In genomic region chr8:71586891-71587290, GRCm38 (mm10) we compare ENCODE assay signal across 8 mouse cellular contexts. TPM values are rescaled to one million over a fixed set of nuclear protein-coding genes. Genes with fewer than 3 reads are reported as not detected.
DNase-seq lines count a peak whose midpoint lies in the region.
"Had no signal": no experiment of that assay in that cellular context is flagged by ENCODE, and none has a peak within 500 bp of the region (broad histone marks: within the 10 kb centered on the region; RNA-seq: fewer than 3 reads in every experiment).

No protein-coding gene starts in this region.

- DNase-seq in kidney, adult 9 months, result peak; percentile 72
- no peak for DNase-seq in kidney, adult 11 months
- DNase-seq in urinary bladder, postnatal 25 days (ENCODE audit: low spot score), result peak; percentile 34
- DNase-seq in urinary bladder, postnatal 4 days (ENCODE audit: low spot score in 2 of 2), result no peak
- peak; percentile 29 for DNase-seq in embryo, embryonic 9.5 days (ENCODE audit: extremely low spot score)
- DNase-seq in lung, postnatal 36 days, result peak; percentile 70
- DNase-seq in layer of hippocampus, postnatal 36 days, result no peak

RNA-seq across cellular contexts. Expression of gene Pgls, which starts 5.1 kb away (rescaled TPM):
- total RNA-seq in layer of hippocampus, postnatal 36 days (2021), result 10 to 100 TPM; 31.0 to 35.8 TPM

RNA-seq across cellular contexts. Expression of gene Fam129c, which starts 10.6 kb away (rescaled TPM):
- total RNA-seq in layer of hippocampus, postnatal 36 days (2021), result 1 to 10 TPM; 3.7 to 4.5 TPM

RNA-seq across cellular contexts. Expression of gene Slc27a1, which starts 18.2 kb away (rescaled TPM):
- 100 to 1,000 TPM; 109 to 123 TPM for total RNA-seq in layer of hippocampus, postnatal 36 days (2021)

RNA-seq across cellular contexts. Expression of gene Nxnl1, which starts 20.5 kb away (rescaled TPM):
- total RNA-seq in layer of hippocampus, postnatal 36 days (2021), result not detected
- total RNA-seq: layer of hippocampus, postnatal 25 days had no signal

RNA-seq across cellular contexts. Expression of gene Colgalt1, which starts 23.9 kb away (rescaled TPM):
- total RNA-seq in layer of hippocampus, postnatal 36 days (2021), result 10 to 100 TPM; 52.3 to 55.6 TPM

Comparison
In these comparisons a context has a peak if more than half of its experiments do, and no peak if none do; other contexts are left out.
1. DNase-seq: peak in kidney, adult 9 months (single experiment), urinary bladder, postnatal 25 days (single experiment), embryo, embryonic 9.5 days (single experiment) and lung, postnatal 36 days (single experiment); none in kidney, adult 11 months (single experiment), urinary bladder, postnatal 4 days (0 of 2) and layer of hippocampus, postnatal 36 days (0 of 2).